Mouse (Mus musculus): ENCODE results near the gene Hoxc6. TPM values are rescaled to one million over a fixed set of nuclear protein-coding genes. Genes with fewer than 3 reads are reported as not detected.

The Hoxc6 gene
- polyA plus RNA-seq, 1 experiment from 2014 or later: not detected

DNA sequence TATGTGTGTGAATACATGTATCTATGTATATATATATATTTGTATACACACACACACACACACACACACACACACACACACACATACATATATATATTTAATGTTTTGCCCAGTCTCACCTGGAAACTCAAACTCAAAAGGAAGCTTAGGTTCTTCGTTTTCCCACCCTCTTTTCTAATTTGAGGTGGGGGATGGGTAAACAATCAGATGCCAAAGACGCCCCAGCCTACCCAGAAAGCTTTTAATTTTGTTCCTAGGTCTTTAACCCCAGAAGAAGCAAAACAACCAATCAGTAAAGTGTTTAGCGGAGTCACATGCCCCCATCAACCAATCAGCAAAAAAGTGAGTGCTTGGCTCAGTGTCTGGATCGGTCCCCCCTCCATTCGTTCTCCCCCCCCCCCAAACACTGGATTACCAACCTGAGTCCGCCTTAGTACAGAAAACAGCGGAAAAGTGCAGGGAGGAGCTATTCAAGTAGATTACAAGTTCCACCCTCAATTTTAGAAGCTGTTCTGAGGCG, 22.9 kb downstream of the Hoxc6 start:
- Histone ChIP-seq H3K9ac (no peak overlapping the region), H3K27me3 (peaks cover 100% of the 10 kb centered on the region), H3K4me2 (no peak overlapping the region), H3K9me3 (no peaks in the 10 kb centered on the region), H3K36me3 (no peaks in the 10 kb centered on the region), H3K4me3 (no peak overlapping the region), H3K4me1 (no peaks in the 10 kb centered on the region), H3K27ac (no peak overlapping the region)
- no peak for ATAC-seq (ENCODE audit: insufficient number of reproducible peaks, insufficient read depth, low FRiP score, low TSS enrichment, low read depth)
- WGBS: 2% methylated on average over 8 of the region's 8 CpGs

DNA sequence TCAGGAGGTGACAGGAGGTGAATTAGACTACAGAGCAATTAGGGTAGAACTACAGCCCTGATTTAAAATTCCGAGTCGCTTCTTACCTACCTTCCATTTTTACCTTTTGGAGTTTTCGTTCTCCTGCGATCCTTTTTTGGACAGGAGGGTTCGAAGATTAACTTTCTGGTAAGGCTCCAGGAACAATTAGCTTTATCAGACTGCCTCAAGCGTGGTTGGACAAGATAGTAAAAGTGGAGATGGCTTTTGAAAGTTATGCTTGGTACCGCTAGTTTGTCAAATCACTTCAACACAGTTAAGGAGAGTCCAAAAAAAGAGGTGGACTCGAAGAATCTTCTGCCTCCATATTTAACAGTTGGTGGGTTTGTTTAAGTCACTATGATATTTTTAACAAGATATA, 23.5 kb downstream of the Hoxc6 start:
- 6% methylated on average over 8 of the region's 8 CpGs for WGBS
- no peak for ATAC-seq (ENCODE audit: insufficient number of reproducible peaks, insufficient read depth, low FRiP score, low TSS enrichment, low read depth)

DNA sequence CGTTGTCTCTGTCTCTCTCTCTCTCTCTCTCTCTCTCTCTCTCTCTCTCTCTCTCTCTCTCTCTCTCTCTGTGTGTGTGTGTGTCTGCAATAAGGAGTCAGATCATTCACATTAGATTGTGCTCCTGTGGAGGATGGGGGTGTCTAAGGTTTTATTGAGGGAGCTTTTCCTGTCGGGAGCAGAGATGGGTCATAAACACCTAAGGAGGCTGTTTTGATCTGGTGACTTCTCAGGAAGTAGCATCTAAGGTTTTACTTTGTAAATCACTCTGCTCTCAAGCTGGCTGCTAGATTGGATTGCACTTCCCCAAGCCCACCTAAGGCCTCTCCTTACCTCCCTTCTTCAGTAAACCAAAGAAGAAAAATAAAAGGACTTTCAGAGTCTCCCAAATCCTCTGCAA, 26.1 kb downstream of the Hoxc6 start:
- Histone ChIP-seq H3K9me3 (no peaks in the 10 kb centered on the region), H3K27ac (no peak overlapping the region), H3K36me3 (no peaks in the 10 kb centered on the region), H3K4me3 (no peak overlapping the region), H3K9ac (no peak overlapping the region), H3K4me1 (no peaks in the 10 kb centered on the region), H3K4me2 (no peak overlapping the region), H3K27me3 (peaks cover 100% of the 10 kb centered on the region)
- 1% methylated on average over 2 of the region's 2 CpGs for WGBS
- no peak for ATAC-seq (ENCODE audit: insufficient number of reproducible peaks, insufficient read depth, low FRiP score, low TSS enrichment, low read depth)

More for the DNA sequence above, 23.5 kb downstream of the Hoxc6 start:
- Histone ChIP-seq H3K36me3 (no peaks in the 10 kb centered on the region), H3K27me3 (peaks cover 100% of the 10 kb centered on the region), H3K4me3 (no peak overlapping the region), H3K4me1 (no peaks in the 10 kb centered on the region), H3K9ac (no peak overlapping the region), H3K9me3 (no peaks in the 10 kb centered on the region), H3K4me2 (no peak overlapping the region), H3K27ac (no peak overlapping the region)

- 2% methylated on average over 43 of the region's 43 CpGs for whole genome bisulfite sequencing
- H3K27ac ChIP-seq: no peak overlapping the region
- H3K9me3 ChIP-seq: no peaks in the 10 kb centered on the region
- peaks cover 99% of the 10 kb centered on the region for H3K27me3 ChIP-seq
- no peaks in the 10 kb centered on the region for H3K4me1 ChIP-seq
- ATAC-seq (ENCODE audit: insufficient number of reproducible peaks, insufficient read depth, low FRiP score, low TSS enrichment, low read depth): no peak
- H3K4me2 ChIP-seq: no peak overlapping the region
- no peaks in the 10 kb centered on the region for H3K36me3 ChIP-seq
- no peak overlapping the region for H3K4me3 ChIP-seq
- H3K9ac ChIP-seq: no peak overlapping the region
Observed at GRCm38 (mm10) chr15:103027266-103028235, 29.5 kb downstream of the Hoxc6 start.

DNA sequence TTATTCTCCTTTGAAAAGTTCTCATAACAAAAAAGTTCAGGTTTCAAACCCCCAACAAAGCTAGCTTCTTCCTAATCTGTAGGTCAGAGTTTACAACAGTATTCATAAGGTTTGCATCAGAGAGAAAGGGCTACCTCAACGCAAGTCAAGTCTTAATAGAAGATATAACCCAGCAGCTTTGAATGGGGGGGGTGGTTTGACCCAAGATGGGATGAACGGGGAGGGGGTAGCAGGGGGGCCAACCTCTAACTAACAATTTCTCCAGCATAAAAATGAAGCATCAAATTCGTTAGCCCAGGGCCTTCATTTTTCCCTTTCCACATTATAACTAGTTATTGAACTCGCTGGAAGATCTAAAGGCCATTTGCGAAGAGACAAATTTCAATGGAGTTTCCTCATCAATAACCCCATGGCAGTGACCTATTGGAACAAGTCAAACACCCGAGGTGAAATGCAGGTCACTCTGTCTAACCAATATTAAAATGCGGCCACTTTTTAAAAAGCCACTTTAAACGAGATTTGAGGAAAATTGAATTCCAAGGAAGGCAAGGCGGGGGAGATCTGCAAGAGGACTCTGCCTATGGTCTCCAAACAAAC, 31.0 kb downstream of the Hoxc6 start:
- no peak overlapping the region for H3K4me2 ChIP-seq

GRCm38 (mm10) chr15:103030142-103030541, 32.1 kb downstream of the Hoxc6 start:
- no peak for ATAC-seq (ENCODE audit: insufficient number of reproducible peaks, insufficient read depth, low FRiP score, low TSS enrichment, low read depth)
- Histone ChIP-seq H3K36me3 (no peaks in the 10 kb centered on the region), H3K9me3 (no peaks in the 10 kb centered on the region), H3K4me1 (no peaks in the 10 kb centered on the region), H3K9ac (no peak overlapping the region), H3K4me2 (no peak overlapping the region), H3K27me3 (peaks cover 99% of the 10 kb centered on the region), H3K4me3 (no peak overlapping the region), H3K27ac (no peak overlapping the region)
- 3% methylated on average over 8 of the region's 8 CpGs for WGBS

More for the DNA sequence above, 31.0 kb downstream of the Hoxc6 start:
- H3K4me1 ChIP-seq: no peaks in the 10 kb centered on the region
- H3K27ac ChIP-seq: no peak overlapping the region
- WGBS: 10% methylated on average over 9 of the region's 9 CpGs
- ATAC-seq (ENCODE audit: insufficient number of reproducible peaks, insufficient read depth, low FRiP score, low TSS enrichment, low read depth): no peak
- no peak overlapping the region for H3K9ac ChIP-seq
- no peaks in the 10 kb centered on the region for H3K36me3 ChIP-seq
- peaks cover 99% of the 10 kb centered on the region for H3K27me3 ChIP-seq
- H3K4me3 ChIP-seq: no peak overlapping the region
- H3K9me3 ChIP-seq: no peaks in the 10 kb centered on the region

- H3K4me2 ChIP-seq: no peak overlapping the region
- H3K9ac ChIP-seq: no peak overlapping the region
- WGBS: 0% methylated on average over 2 of the region's 3 CpGs
- H3K4me1 ChIP-seq: no peaks in the 10 kb centered on the region
- no peak for ATAC-seq (ENCODE audit: insufficient number of reproducible peaks, insufficient read depth, low FRiP score, low TSS enrichment, low read depth)
- H3K4me3 ChIP-seq: no peak overlapping the region
- H3K9me3 ChIP-seq: no peaks in the 10 kb centered on the region
- peaks cover 99% of the 10 kb centered on the region for H3K27me3 ChIP-seq
- no peaks in the 10 kb centered on the region for H3K36me3 ChIP-seq
- H3K27ac ChIP-seq: no peak overlapping the region
Observed at GRCm38 (mm10) chr15:103032167-103032566, 34.1 kb downstream of the Hoxc6 start.

DNA sequence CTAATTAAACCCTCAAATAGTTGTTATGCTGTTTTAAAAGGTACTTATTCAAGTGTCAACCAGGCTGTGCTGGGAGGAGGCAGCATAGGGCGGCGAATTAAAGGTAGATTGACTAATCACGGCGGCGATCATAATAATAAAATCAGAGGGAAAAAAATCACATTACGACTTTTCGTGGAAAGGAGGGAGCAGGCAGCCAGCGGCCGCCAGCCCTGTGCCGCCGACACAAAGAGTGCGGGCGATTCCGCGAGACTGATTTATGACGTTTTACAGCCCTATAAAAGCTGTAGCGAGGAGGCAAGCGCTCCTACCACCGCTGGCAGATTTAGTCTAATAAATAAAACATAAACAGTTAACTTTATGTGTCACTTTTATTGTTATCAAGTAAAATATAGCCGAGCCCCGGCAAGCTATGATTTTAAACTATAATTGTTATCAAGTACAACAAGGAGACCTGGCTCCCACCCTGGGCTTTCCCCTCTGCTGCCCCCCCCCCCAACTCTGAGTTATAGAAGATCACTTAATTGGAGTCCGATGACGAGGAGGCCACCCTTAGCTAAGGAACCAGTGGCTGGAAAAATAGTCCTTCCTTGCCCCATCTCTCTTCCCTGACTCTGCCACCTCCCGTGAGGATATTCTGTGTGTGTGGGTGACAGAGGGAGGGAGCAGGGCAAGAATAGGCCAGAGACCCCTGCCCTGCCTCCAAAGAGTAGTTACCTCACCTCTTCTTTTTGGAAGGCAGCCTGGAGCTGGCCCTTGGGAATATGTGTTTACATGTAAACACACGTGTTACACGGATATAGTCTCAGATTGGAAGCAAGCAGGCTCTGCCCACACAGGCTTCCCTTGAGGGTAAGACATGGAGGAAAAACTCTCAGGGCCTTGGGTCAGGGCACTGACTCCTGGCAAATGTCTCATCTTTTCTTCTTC, 34.9 kb downstream of the Hoxc6 start:
- Histone ChIP-seq H3K36me3 (no peaks in the 10 kb centered on the region), H3K9ac (no peak overlapping the region), H3K9me3 (no peaks in the 10 kb centered on the region), H3K27ac (no peak overlapping the region), H3K27me3 (peaks cover 99% of the 10 kb centered on the region), H3K4me2 (no peak overlapping the region), H3K4me3 (no peak overlapping the region), H3K4me1 (no peaks in the 10 kb centered on the region)
- WGBS: 1% methylated on average over 26 of the region's 26 CpGs
- ATAC-seq (ENCODE audit: insufficient number of reproducible peaks, insufficient read depth, low FRiP score, low TSS enrichment, low read depth): no peak

DNA sequence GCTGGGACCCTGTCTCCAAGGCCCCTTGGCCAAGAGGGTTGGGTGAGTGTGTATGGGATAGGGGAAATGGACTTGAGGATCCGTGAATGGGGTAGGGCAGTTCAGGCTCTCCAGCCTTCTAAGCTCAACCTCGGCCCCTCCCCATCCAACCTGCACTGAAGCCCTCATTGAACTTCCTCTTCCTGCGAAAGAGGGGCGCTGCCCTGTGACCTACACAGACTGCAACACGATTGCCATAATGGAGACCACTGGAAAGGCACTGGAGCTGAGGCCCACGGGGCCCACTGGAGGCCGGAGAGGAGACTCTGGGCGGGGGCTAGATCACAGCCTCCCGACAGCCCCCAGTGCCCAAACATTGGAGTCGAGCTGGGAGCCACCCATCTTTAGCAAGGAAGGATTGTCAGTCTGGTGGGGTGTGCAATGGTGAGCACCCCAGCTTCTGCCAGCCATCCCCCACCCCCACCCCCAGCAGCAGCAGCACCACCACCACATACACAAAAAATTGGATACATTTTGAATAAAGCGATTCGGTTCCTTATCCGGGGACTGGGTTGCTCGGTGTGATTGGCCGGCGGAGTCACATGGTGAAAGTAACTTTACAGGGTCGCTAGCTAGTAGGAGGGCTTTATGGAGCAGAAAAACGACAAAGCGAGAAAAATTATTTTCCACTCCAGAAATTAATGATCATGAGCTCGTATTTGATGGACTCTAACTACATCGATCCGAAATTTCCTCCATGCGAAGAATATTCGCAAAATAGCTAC, 36.2 kb downstream of the Hoxc6 start:
- no peak overlapping the region for H3K27ac ChIP-seq
- peak overlapping the region; percentile 37 for H3K4me2 ChIP-seq
- H3K4me1 ChIP-seq: no peaks in the 10 kb centered on the region
- no peak overlapping the region for H3K9ac ChIP-seq
- whole genome bisulfite sequencing: under 1% methylated on average over 24 of the region's 24 CpGs
- peaks cover 99% of the 10 kb centered on the region for H3K27me3 ChIP-seq
- no peaks in the 10 kb centered on the region for H3K36me3 ChIP-seq
- ATAC-seq (ENCODE audit: insufficient number of reproducible peaks, insufficient read depth, low FRiP score, low TSS enrichment, low read depth): no peak
- peak overlapping the region; percentile 19 for H3K4me3 ChIP-seq
- H3K9me3 ChIP-seq: no peaks in the 10 kb centered on the region

DNA sequence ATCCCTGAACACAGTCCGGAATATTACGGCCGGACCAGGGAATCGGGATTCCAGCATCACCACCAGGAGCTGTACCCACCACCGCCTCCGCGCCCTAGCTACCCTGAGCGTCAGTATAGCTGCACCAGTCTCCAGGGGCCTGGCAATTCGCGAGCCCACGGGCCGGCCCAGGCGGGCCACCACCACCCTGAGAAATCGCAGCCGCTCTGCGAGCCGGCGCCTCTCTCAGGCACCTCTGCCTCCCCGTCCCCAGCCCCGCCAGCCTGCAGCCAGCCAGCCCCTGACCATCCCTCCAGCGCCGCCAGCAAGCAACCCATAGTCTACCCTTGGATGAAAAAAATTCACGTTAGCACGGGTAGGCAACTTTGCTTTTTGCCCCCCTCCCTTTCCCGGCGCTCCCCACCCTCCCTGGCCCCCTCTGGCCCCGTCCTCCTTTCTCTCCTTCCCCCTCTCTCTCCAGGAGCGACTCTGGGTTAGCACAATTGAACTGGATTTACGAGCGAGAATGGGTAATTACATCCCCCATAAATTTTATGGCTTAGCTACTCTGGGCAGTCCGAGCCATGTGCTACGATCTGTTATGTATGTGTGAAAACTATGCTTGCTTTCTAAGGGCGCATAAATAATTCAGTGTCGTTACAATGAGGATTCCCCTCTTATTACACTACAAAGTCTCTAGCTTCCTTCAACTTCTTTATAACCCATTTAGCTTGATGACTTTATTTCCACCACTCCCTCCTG, 36.9 kb downstream of the Hoxc6 start:
- WGBS: 1% methylated on average over 34 of the region's 34 CpGs
- Histone ChIP-seq H3K4me3 (peak overlapping the region; percentile 19), H3K27me3 (peaks cover 99% of the 10 kb centered on the region), H3K4me2 (peak overlapping the region; percentile 37), H3K27ac (no peak overlapping the region), H3K4me1 (no peaks in the 10 kb centered on the region), H3K9me3 (no peaks in the 10 kb centered on the region), H3K36me3 (no peaks in the 10 kb centered on the region), H3K9ac (no peak overlapping the region)
- 0 out of 2 replicates have a peak, but pooled peaks have one; percentile 43 for ATAC-seq (ENCODE audit: insufficient number of reproducible peaks, insufficient read depth, low FRiP score, low TSS enrichment, low read depth)

Data from embryonic facial prominence, embryonic 13.5 days (tissue).